Mouse (Mus musculus): ENCODE data around the gene Agr2.

The Agr2 gene

DNA sequence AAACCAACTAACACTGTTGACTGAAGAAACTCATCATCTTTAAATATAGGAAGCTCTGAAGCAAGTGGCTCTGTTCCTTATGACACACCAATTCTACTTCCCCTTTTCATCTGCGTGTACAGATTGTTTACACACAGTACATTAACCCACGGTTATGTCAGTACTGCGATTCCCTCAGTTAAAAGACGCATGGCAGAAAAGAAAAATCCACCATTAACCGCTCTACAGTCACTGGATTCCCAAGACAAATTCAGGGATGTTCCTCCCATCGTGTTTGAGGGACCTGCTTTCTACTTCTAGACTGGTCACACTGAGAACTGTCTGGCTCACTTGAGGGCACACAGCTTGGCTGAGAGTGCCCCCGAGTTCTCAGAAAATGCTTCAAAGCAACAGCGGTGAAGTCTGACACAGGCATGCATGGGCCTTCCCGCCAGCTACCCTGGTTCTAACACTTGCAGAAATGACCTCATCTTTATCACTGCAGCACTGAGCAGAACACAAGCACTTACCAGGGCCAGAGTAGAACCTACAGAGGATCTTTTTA lies 46.9 kb downstream of the Agr2 start:
- TF ChIP-seq GATA4 (IDR thresholded peaks at IDR 0.05; ENCODE audit: insufficient replicate concordance, low read length) = no peak

DNA sequence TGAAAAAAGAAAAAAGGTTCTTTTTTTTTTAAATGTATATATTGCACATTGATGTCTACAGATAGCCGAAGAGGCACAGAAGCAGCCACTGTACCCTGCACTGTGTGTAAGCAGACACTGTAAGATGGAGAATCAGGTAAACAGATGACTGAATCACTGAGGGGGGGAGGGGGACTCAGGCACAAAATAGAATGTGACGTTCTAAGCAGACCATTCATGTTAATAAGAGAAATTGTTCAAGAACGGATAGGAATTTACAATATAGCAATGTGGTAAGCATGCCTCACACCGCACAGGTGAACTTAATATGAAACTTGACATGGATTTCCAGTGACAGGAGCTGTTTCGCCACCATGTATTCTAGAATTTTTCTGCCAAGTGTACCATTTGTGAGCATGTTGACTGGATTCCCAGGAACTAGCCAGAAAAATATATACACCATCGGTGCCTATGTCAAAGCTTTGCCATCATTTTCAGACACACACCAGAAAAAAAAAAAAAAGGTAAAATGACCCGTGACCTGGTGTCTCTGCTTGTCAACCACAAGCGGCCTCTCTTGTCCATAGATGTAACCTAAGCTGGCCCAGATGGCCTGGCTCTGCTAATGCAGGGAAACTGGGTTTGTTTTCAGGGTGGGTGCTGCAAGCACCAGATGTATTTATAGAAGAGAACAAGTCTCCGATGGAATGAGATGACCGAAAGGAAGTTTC lies 48.0 kb downstream of the Agr2 start:
- TF ChIP-seq GATA4 (IDR thresholded peaks at IDR 0.05; ENCODE audit: insufficient replicate concordance, low read length) = no peak

DNA sequence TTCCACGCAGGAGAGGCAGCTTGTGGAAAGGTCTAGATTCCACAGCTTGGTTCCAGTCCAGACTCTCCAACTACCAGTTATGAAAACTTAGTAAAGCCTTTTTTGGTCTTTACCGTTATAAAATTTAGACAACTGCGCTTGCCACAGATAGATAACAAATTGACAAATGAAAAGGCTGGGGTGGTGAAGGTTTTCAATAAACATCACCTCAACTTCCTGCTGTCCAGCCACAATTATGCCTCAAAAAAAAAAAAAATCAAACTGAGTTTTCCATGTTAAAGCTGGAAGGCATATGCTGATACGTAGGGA lies 48.5 kb downstream of the Agr2 start:
- no peak for TF ChIP-seq GATA4 (IDR thresholded peaks at IDR 0.05; ENCODE audit: insufficient replicate concordance, low read length)

DNA sequence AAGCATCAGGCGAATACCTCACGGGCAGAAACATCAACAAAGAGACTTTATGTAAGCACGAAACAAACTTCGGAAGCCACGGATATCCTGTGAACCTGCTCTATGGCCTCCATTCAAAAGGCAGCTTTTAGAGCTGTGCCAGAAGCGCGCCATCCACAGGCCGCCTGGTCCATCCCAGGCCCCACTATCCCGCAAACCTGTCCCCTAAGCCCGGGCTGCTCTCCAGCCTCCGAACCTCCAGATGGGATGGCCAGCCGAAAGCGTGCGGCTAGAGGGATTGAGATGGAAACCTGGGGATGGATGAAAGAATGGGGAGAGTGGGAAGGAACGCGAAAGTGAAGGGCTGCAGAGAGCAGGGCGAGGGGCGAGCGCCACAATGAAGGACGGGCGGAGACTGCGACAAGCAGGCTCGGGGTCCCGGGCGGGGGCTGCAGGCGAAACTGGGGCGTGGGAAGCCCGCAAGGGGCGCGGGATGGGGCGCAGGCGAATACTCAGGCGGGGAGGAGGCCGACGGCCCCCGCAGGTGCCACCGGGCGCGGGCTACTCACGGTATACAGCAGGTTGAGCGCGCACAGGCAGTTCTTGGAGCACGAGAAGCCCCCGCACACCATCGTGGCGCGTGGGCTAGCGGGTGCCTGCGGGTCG lies 49.1 kb downstream of the Agr2 start:
- no peak for TF ChIP-seq GATA4 (IDR thresholded peaks at IDR 0.05; ENCODE audit: insufficient replicate concordance, low read length)

GRCm38 (mm10) chr12:36042348-36042778 lies 49.7 kb downstream of the Agr2 start, which contains the start of gene Tspan13:
Gene Tspan13 (minus strand): TSS chr12:36042500.
- TF ChIP-seq GATA4 (IDR thresholded peaks at IDR 0.05; ENCODE audit: insufficient replicate concordance, low read length) = no peak

- no peak for TF ChIP-seq GATA4 (IDR thresholded peaks at IDR 0.05; ENCODE audit: insufficient replicate concordance, low read length)
Measured at GRCm38 (mm10) chr12:36044691-36045090, 52.0 kb downstream of the Agr2 start.

- TF ChIP-seq GATA4 (IDR thresholded peaks at IDR 0.05; ENCODE audit: insufficient replicate concordance, low read length) = no peak
Measured at GRCm38 (mm10) chr12:36046196-36046595, 53.5 kb downstream of the Agr2 start.

DNA sequence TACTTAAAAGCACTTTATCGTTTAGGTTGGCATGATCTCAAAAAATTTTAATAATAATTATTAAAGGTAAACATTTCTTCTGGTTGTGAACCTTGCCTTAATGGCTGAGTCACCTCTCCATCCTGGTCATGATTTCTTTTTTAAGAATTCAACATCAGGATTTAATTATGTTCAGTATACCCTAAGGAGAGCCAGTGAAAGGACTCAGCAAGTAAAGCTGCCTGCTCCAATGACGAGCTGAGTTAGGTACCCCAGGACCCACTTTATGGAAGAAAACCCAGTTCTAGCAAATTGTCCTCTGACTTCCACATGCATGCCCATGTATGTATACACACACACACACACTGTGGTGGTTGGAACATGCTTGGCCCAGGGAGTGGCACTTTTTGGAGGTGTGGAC lies 54.9 kb downstream of the Agr2 start:
- TF ChIP-seq GATA4 (IDR thresholded peaks at IDR 0.05; ENCODE audit: insufficient replicate concordance, low read length) = no peak

- no peak for TF ChIP-seq GATA4 (IDR thresholded peaks at IDR 0.05; ENCODE audit: insufficient replicate concordance, low read length)
Measured at GRCm38 (mm10) chr12:36050276-36050675, 57.6 kb downstream of the Agr2 start.

Measured in liver, adult (tissue).